In the genomic region with DNA sequence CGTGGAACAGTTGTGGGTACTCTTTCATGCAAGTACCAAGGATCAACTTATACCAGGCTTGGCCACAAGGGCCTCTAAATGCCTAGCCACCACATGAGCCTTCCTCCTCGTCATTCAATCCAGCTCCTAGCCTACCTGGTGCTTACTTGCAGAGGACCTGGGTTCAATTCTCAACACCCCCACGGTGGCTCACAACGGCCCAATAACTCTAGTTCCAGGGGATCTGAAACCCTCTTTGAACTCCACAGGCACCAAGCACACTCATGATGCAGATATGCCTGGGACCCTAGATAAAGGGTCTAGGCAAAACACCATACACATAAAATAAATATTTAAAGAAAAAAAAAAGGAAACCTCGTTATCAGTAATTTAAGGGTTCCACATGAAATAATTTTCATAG, we compare ENCODE assay signal across 8 mouse cellular contexts. TPM values are rescaled to one million over a fixed set of nuclear protein-coding genes. Genes with fewer than 3 reads are reported as not detected.
DNase-seq lines count a peak whose midpoint lies in the region; ATAC-seq and TF ChIP-seq lines count a peak whose summit lies in the region.

No protein-coding gene starts in this region.

- H3K4me1 ChIP-seq in heart, embryonic 14.5 days (ENCODE audit: control insufficient read depth in 2 of 2, insufficient read depth in 2 of 2, low read length in 2 of 2), result peaks cover 7 to 19% of the 10 kb centered on the region in 2 experiments
- peaks cover 0 to 6% of the 10 kb centered on the region in 2 experiments; a peak in 1 of 4 replicates for H3K4me1 ChIP-seq in ES-E14 (ENCODE audit: control insufficient read depth in 2 of 2, insufficient read depth in 2 of 2, low read length in 2 of 2, poor library complexity in 1 of 2)
- no peaks in the 10 kb centered on the region; the same call in none of the 2 replicates for H3K4me1 ChIP-seq in embryonic facial prominence, embryonic 11.5 days (ENCODE audit: control insufficient read depth, insufficient read depth, low read length)
- H3K4me1 ChIP-seq in midbrain, embryonic 15.5 days, result peaks cover 26% of the 10 kb centered on the region

- peak overlapping the region; percentile 95 for H3K9ac ChIP-seq in heart, embryonic 14.5 days (ENCODE audit: low read length)
- H3K9ac ChIP-seq in ES-E14 (ENCODE audit: insufficient read depth, low read depth, low read length, poor library complexity, severe bottlenecking), result no peak overlapping the region
- H3K9ac ChIP-seq in embryonic facial prominence, embryonic 11.5 days (replicated peaks; ENCODE audit: low read length), result no peak overlapping the region
- peak overlapping the region; percentile 95 for H3K9ac ChIP-seq in midbrain, embryonic 15.5 days

- 47% methylated on average over 5 of the region's 5 CpGs for WGBS in heart, embryonic 14.5 days
- WGBS in embryonic facial prominence, embryonic 11.5 days, result 66% methylated on average over 5 of the region's 5 CpGs
- WGBS in midbrain, embryonic 15.5 days, result 51% methylated on average over 5 of the region's 5 CpGs

- no peak overlapping the region for H3K27ac ChIP-seq in heart, embryonic 14.5 days (replicated peaks in 1 of 2; ENCODE audit: control insufficient read depth in 1 of 2, insufficient read depth in 1 of 2, low read depth in 2 of 2, low read length in 2 of 2)
- no peak overlapping the region for H3K27ac ChIP-seq in ES-E14 (ENCODE audit: insufficient read depth, low read depth, low read length, poor library complexity, severe bottlenecking)
- no peak overlapping the region for H3K27ac ChIP-seq in embryonic facial prominence, embryonic 11.5 days (replicated peaks; ENCODE audit: low read depth, low read length)
- peak overlapping the region; percentile 25; the same call in 1 of the 2 replicates for H3K27ac ChIP-seq in midbrain, embryonic 15.5 days

- H3K27me3 ChIP-seq in heart, embryonic 14.5 days (ENCODE audit: control insufficient read depth, insufficient read depth, low read length), result no peaks in the 10 kb centered on the region
- H3K27me3 ChIP-seq in embryonic facial prominence, embryonic 11.5 days (ENCODE audit: control insufficient read depth, insufficient read depth, low read length), result no peaks in the 10 kb centered on the region
- H3K27me3 ChIP-seq in midbrain, embryonic 15.5 days (replicated peaks), result no peaks in the 10 kb centered on the region

- ATAC-seq in heart, embryonic 14.5 days (ENCODE audit: insufficient number of reproducible peaks, insufficient read depth, low FRiP score, low read depth), result no peak
- no peak for ATAC-seq in embryonic facial prominence, embryonic 11.5 days (replicated peaks; ENCODE audit: insufficient number of reproducible peaks, low FRiP score, low TSS enrichment, low read depth)
- no peak for ATAC-seq in midbrain, embryonic 15.5 days (replicated peaks)

- H3K4me3 ChIP-seq in heart, embryonic 14.5 days (ENCODE audit: control insufficient read depth in 1 of 2, insufficient read depth in 1 of 2, low read depth in 1 of 2, low read length in 2 of 2), result peak overlapping the region; percentile 20 to 89
- H3K4me3 ChIP-seq in ES-E14 (ENCODE audit: insufficient read depth in 1 of 2, low read depth in 1 of 2, low read length in 2 of 2, poor library complexity in 1 of 2, severe bottlenecking in 1 of 2), result peak overlapping the region; percentile 73 to 87; a peak in 3 of 4 replicates
- peak overlapping the region; percentile 77 for H3K4me3 ChIP-seq in embryonic facial prominence, embryonic 11.5 days (ENCODE audit: low read depth, low read length)
- H3K4me3 ChIP-seq in midbrain, embryonic 15.5 days, result peak overlapping the region; percentile 92

- H3K9me3 ChIP-seq in heart, embryonic 14.5 days (ENCODE audit: control insufficient read depth, low read length), result no peaks in the 10 kb centered on the region
- H3K9me3 ChIP-seq in ES-E14 (ENCODE audit: control insufficient read depth, insufficient read depth, low read depth, low read length), result no peaks in the 10 kb centered on the region
- no peaks in the 10 kb centered on the region for H3K9me3 ChIP-seq in embryonic facial prominence, embryonic 11.5 days (replicated peaks; ENCODE audit: control insufficient read depth, low read length)
- no peaks in the 10 kb centered on the region for H3K9me3 ChIP-seq in midbrain, embryonic 15.5 days

- H3K4me2 ChIP-seq in heart, embryonic 14.5 days (ENCODE audit: low read length), result peak overlapping the region; percentile 69
- peak overlapping the region; percentile 41 for H3K4me2 ChIP-seq in embryonic facial prominence, embryonic 11.5 days (ENCODE audit: low read depth, low read length)
- H3K4me2 ChIP-seq in midbrain, embryonic 15.5 days, result peak overlapping the region; percentile 84

- H3K36me3 ChIP-seq in heart, embryonic 14.5 days (ENCODE audit: control insufficient read depth, insufficient read depth, low read length), result no peaks in the 10 kb centered on the region
- H3K36me3 ChIP-seq in ES-E14 (ENCODE audit: control insufficient read depth, insufficient read depth, low read length, poor library complexity, severe bottlenecking), result no peaks in the 10 kb centered on the region
- no peaks in the 10 kb centered on the region for H3K36me3 ChIP-seq in embryonic facial prominence, embryonic 11.5 days (replicated peaks; ENCODE audit: control insufficient read depth, insufficient read depth, low read depth, low read length)
- H3K36me3 ChIP-seq in midbrain, embryonic 15.5 days (replicated peaks), result no peaks in the 10 kb centered on the region

- no peak for DNase-seq in heart, adult 8-10 months (ENCODE audit: low spot score)
- DNase-seq in ES-E14 (ENCODE audit: low read depth, low spot score), result peak; percentile 13
- DNase-seq in embryonic facial prominence, embryonic 11.5 days (ENCODE audit: low spot score), result peak; percentile 52
- DNase-seq in induced T-regulatory cell, adult 2 months (ENCODE audit: low read depth), result peak; percentile 67
- DNase-seq in adrenal gland, adult 2 months, result no peak
- DNase-seq in urinary bladder, postnatal 10 days (ENCODE audit: low spot score), result no peak

- in situ Hi-C loops in ES-E14 (cut with MboI; ENCODE audit: low sequenced_read_pairs in 2 of 2, unreplicated experiment in 2 of 2), result no loop called here

TF ChIP-seq in ES-E14, 5 proteins besides CTCF, POLR2A, EP300 and RAD21:
- TF ChIP-seq ZNF384 (IDR thresholded peaks at IDR 0.05; ENCODE audit: low read depth, low read length) (no peak), HCFC1 (IDR thresholded peaks at IDR 0.05; ENCODE audit: borderline replicate concordance, insufficient read depth, low read length) (no peak), CHD2 (IDR thresholded peaks at IDR 0.05; ENCODE audit: low read depth, low read length) (no peak), ZC3H11A (IDR thresholded peaks at IDR 0.05; ENCODE audit: borderline replicate concordance, low read depth, low read length) (no peak), MAFK (IDR thresholded peaks at IDR 0.05; ENCODE audit: insufficient read depth, low read depth, low read length) (no peak)

RNA-seq across cellular contexts. Expression of gene Ist1, which starts 1.3 kb away (rescaled TPM):
- polyA plus RNA-seq in heart, embryonic 14.5 days (2014; fragmentation: Nextera tagmentation; extraction: Ambion mirVana), result 91.3 and 95.8 TPM in 2 replicates
- total RNA-seq in heart, adult 8-10 months (2022), result 10 to 100 TPM; 33.9 to 41.2 (median 36.1) TPM
- 22.8 and 28.5 TPM in 2 replicates for total RNA-seq in ES-E14 (2012; rRNA removed)
- 180 and 186 TPM in 2 replicates for polyA plus RNA-seq in embryonic facial prominence, embryonic 11.5 days (2014; fragmentation: Nextera tagmentation; extraction: Ambion mirVana)
- polyA plus RNA-seq in midbrain, embryonic 15.5 days (2015; fragmentation: Nextera tagmentation; extraction: Ambion mirVana), result 160 and 166 TPM in 2 replicates
- 10 to 100 TPM; 72.7 to 89.3 TPM for total RNA-seq in adrenal gland, adult 2 months (2021)
- polyA plus RNA-seq in adrenal gland, adult 2 months (2012; rRNA removed), result 20.5 and 26.6 TPM in 2 replicates

RNA-seq across cellular contexts. Expression of gene Zfp821, which starts 13.6 kb away (rescaled TPM):
- 22.7 and 23.1 TPM in 2 replicates for polyA plus RNA-seq in heart, embryonic 14.5 days (2014; fragmentation: Nextera tagmentation; extraction: Ambion mirVana)
- 1 to 10 TPM; 4.8 to 7.4 (median 6.3) TPM for total RNA-seq in heart, adult 8-10 months (2022)
- 8.7 and 9.1 TPM in 2 replicates for total RNA-seq in ES-E14 (2012; rRNA removed)
- 46.3 and 47.1 TPM in 2 replicates for polyA plus RNA-seq in embryonic facial prominence, embryonic 11.5 days (2014; fragmentation: Nextera tagmentation; extraction: Ambion mirVana)
- polyA plus RNA-seq in midbrain, embryonic 15.5 days (2015; fragmentation: Nextera tagmentation; extraction: Ambion mirVana), result 83.8 and 84.4 TPM in 2 replicates
- 10 to 100 TPM in 1 of 2 experiments, 1 to 10 TPM in 1; 8.6 to 12.1 TPM for total RNA-seq in adrenal gland, adult 2 months (2021)
- 6.6 and 9.0 TPM in 2 replicates for polyA plus RNA-seq in adrenal gland, adult 2 months (2012; rRNA removed)

RNA-seq across cellular contexts. Expression of gene Atxn1l, which starts 45.8 kb away (rescaled TPM):
- polyA plus RNA-seq in heart, embryonic 14.5 days (2014; fragmentation: Nextera tagmentation; extraction: Ambion mirVana), result 4.7 and 4.8 TPM in 2 replicates
- 10 to 100 TPM; 17.9 to 21.0 (median 20.1) TPM for total RNA-seq in heart, adult 8-10 months (2022)
- 12.3 and 13.2 TPM in 2 replicates for total RNA-seq in ES-E14 (2012; rRNA removed)
- polyA plus RNA-seq in embryonic facial prominence, embryonic 11.5 days (2014; fragmentation: Nextera tagmentation; extraction: Ambion mirVana), result 6.0 and 6.5 TPM in 2 replicates
- 3.5 and 4.1 TPM in 2 replicates for polyA plus RNA-seq in midbrain, embryonic 15.5 days (2015; fragmentation: Nextera tagmentation; extraction: Ambion mirVana)
- 10 to 100 TPM; 38.5 to 45.5 TPM for total RNA-seq in adrenal gland, adult 2 months (2021)
- 8.8 and 9.8 TPM in 2 replicates for polyA plus RNA-seq in adrenal gland, adult 2 months (2012; rRNA removed)

Comparison
In these comparisons a context has a peak if more than half of its experiments do, and no peak if none do; other contexts are left out.
1. H3K9ac ChIP-seq: peak in heart, embryonic 14.5 days (single experiment) and midbrain, embryonic 15.5 days (single experiment); none in ES-E14 (single experiment) and embryonic facial prominence, embryonic 11.5 days (single experiment).
2. DNase-seq: peak in ES-E14 (single experiment), embryonic facial prominence, embryonic 11.5 days (single experiment) and induced T-regulatory cell, adult 2 months (single experiment); none in heart, adult 8-10 months (single experiment), adrenal gland, adult 2 months (single experiment) and urinary bladder, postnatal 10 days (single experiment).
3. Peak in every context shown above with its lines, with median percentiles within 50 percentile points of each other: H3K4me2 ChIP-seq and H3K4me3 ChIP-seq.